Mouse (Mus musculus): Measurements from ENCODE around the gene Klhl26.

DNA sequence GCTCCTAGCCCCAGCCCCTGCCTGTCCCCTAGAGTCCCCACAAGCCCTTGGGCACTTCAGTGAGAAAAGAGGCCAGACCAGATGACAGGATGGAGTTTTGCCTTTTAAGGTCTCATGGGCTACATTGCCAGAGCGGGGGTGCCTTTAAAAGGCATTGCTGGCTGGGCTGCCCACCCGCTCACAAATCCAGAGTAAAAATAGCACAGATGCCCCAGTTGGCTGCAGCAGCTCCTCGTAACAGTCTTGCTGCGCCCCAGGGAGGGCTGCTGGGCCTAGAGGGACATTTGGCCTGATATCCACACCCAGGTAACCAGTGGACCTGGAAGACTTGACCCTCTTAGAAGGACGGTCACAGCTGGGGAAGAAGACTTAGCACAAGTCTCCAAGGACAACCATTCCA is 22.9 kb downstream of the Klhl26 start:
- no peak for TF ChIP-seq CTCF (conservative IDR thresholded peaks at IDR 0.05; ENCODE audit: low read length)
- no peak for TF ChIP-seq NANOG (IDR thresholded peaks at IDR 0.05; ENCODE audit: borderline replicate concordance, low read length)
- no peak for TF ChIP-seq POU5F1 (IDR thresholded peaks at IDR 0.05; ENCODE audit: borderline replicate concordance, low read length)
